Mouse (Mus musculus) kidney, postnatal 10 days (tissue): ENCODE data around the gene Mdga1.
"Not testable (repeated sequence)": the region's sequence is repeated elsewhere in the genome, so short reads cannot be mapped to it uniquely, and the experiment has no call there.

Experiments
- DNase-seq: peaks from one replicate; pipeline ENCODE4 v3.0.0; 2021; ENCODE audit warnings: mixed read lengths

Gene Mdga1

DNA sequence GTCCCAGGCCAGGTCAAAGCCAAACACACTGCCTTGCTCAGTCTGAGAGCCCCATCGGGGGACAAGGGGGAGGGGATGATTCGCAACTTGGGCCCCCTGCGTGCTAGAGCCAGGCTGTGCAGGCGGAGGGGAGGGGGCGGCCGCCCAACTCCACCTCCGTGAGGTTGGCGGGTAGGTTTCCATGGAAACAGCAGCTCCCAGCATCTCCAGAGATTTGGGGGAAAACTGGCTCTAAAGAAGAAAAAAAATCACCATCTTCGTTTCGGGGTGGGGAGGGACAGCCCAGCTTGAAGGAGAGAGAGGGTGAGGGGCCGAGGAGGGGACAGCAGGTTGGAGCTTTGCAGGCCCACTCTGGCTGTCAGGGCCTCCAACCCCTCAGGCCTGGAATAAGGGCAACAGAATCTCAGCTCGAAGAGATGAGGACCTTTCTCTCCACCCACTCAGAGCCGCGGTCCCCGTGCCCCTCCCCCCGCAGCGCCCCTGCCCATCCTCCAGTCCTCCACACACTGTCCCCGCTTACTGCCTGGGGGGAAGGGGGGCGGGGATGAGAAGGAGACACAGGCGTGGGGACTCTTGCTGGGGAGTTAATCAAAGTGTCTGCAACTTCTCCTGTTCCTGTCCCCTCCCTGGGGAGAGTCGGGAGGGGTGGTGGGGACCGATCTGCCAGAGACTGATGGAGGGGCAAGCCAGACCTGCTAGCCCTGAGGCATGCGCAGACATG lies 174.7 kb downstream of the Mdga1 start:
- no peak for DNase-seq

- DNase-seq: no peak
These were observed 178.3 kb downstream of the Mdga1 start for GRCm38 (mm10) chr17:29791531-29792050.

DNA sequence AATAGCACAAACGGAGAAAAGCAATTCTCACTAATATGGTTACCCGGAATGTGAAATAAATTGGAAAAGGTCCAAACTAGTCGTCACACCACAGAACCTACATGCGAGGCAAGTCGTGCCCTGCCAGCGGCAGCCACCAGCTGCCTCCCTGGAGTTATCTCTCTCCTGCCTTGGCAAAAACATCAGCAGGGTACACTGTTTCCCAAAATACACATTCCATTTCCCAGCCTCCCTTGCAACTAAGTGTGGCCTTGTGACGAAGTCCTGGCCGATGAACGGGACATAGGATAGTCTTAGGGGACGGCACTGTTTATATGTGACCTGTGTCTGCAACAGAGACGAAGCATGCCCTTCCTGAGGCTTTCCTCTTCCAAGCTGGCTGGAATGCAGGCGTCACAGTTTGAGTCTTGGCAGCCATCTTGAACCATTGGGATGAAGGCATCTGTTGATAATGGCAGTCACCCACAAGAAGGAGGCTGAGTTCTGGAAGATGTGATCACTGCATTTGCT lies 179.6 kb downstream of the Mdga1 start:
- no peak for DNase-seq

- DNase-seq: no peak
These were observed 180.2 kb downstream of the Mdga1 start for GRCm38 (mm10) chr17:29789715-29790114.

- DNase-seq: no peak
These were observed 181.3 kb downstream of the Mdga1 start for GRCm38 (mm10) chr17:29788573-29788972.

GRCm38 (mm10) chr17:29784820-29785219 lies 185.1 kb downstream of the Mdga1 start:
- no peak for DNase-seq

GRCm38 (mm10) chr17:29781472-29781871 lies 188.4 kb downstream of the Mdga1 start:
- DNase-seq: not testable (repeated sequence)

- DNase-seq: no peak
These were observed 191.9 kb downstream of the Mdga1 start for GRCm38 (mm10) chr17:29778021-29778420.
